Mouse (Mus musculus) frontal cortex, adult (tissue): ENCODE results near the gene Usp36.
"Not testable (repeated sequence)": the region's sequence is repeated elsewhere in the genome, so short reads cannot be mapped to it uniquely, and the experiment has no call there.

Experiments
- ATAC-seq: cut with Nextera tagmentation; 2 replicates; pipeline ENCODE4 v1.9.2; 2017; ENCODE audit warnings: mild to moderate bottlenecking, moderate library complexity, mixed read lengths; ENCODE audit not compliant: low TSS enrichment

The Usp36 gene

DNA sequence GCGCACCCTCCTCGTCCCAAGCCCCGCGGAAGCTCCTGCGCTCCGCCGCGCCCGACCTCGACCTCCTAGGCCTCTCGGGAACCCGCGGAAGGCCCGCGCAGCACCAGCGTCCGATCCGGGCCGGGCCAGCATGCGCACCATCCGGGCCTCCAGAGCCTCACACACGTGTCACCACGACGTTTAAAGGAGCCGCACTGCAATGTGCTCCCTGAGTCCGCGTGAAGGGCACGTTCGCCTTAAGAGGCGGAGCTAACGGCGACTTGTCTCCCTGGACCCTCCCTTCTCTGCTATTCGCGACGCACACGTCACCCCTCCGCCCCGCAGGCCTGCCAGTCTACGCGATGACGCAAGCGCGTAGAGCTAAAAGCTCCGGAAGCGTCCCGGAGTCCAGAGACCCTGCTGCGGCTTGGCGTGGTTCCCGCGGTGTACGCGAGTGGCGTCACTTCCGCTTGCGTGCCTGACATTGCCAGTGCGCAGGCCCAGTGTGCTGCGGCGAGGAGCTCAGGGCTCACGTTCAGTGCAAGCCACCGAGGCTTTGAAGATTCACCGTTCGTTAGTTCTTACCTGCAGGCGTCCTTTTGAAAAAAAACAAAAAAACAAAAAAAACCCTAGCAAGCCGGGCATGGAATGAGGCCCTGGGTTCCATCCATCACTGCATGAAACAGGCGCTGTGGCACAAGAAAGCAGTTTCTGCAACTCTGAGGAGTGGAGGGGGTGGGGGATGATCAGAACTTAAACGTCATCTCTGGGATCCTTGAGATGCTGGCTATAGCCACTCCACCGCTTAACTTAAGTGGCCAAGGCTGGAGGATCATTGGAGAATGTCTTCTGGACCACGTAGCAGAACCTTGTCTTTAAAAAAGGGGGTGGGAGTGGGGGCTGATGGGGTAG lies at the start of gene Usp36:
Usp36 (minus strand) TSS at position 246 of the 891 bp plus-strand sequence.
- peak; percentile 98 for ATAC-seq

DNA sequence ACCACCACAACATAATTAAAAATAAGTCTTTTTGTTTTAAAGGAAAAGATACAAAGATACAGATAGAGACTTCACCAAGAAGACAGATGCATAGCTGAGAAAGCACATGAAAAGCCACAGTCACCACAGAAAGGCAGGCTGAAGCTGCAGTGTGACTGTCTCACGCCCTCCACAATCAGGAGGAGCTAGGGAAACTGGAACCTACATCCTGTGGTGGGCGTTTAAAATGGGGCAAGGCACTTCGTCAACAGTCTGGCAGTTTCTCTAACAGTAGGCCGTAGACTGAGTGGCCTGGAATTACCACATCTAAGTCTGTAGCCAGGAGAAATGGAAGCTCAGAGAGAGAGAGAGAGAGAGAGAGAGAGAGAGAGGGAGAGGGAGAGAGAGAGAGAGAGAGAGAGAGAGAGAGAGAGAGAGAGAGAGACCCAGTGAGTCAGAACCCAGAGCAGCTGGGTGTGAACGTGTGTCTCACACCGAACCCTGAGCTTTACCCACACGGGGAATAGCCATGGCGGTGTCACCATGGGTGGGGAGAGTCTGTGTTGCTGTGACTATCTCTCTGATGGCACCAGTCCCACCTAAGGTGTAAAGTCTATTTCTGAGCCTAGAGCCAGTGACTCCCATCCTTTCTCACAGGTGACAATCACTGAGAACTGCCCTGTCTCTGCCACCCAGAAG lies 47.6 kb upstream of the Usp36 start:
- peak; percentile 96 for ATAC-seq

DNA sequence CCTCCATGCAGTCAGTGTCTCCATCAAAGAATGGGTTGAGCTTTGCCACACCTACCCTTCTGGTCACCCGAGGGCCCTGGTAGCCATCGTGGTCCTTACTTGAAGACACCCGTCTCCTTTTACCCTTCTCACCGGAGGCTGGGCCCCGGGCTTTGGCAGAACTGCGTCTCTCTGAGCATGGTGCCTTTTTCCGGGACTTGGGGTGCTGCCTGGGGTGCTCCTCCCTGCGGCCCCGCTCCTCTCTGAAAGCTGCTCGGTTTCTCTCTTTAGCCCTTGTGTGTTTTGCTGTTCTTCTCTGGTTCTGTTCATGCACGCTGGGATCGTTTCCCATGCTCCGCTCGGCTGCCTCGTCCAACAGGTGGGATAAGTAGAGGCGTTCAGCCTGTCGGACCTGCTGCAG lies 43.4 kb upstream of the Usp36 start:
- ATAC-seq, result no peak

DNA sequence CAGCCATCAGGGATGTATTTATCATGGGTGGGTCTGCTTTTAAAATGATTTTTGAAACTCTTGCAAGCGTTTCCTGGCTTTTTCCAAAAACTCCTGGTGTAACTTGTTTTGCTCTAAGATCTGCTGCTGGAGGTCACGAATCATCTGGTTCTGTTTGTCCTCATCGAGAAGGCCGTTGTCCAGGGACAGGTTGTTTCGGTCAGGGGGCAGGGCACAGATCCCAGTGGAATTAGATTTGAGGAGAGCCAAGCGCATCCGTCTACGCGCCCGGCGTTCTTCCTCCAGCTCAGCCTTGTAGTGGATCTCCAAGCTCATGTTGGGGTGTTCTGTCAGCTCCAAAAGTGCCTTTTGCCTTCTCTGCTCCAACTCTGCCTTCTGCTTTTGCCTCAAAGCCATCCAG lies 42.3 kb upstream of the Usp36 start:
- no peak for ATAC-seq

DNA sequence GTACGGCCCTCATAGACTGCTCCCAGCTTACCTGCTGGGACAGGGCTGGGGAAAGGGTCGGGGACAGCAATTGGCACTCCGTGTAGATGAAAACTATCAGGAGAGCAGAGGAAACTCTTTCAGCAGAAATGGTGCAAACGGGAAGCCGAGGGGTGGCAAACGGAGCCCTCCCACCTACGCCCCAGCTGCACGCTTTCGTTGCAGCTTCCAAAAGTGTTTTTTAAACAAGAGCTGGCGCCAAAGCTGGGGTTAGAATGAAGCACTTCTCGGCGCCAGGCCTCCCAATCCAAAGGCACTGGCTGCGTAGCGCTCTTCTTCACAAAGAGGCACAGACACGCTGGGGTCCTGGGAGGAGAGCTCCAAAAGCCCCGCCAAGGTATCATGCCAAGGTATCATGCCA lies 40.7 kb upstream of the Usp36 start:
- ATAC-seq, result no peak; the same call in 1 of the 2 replicates

DNA sequence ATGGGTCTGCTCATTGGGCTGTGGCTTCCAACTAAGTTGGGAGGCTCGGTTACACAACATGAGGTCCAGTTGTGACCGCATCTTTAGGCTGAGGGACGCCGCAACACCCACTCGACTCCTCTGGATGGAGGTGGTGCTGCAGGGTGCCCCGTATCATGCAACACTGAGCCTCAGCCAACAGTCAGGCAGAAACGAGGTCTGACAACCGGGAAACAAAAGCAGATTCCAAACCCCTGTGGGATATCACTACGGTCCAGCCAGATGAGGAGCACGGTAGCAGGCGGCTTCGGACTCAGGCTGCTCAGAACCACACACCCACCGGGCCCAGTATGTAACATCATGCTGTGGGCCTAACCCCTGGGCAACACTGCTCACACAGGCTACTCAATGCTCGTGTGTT lies 40.3 kb upstream of the Usp36 start:
- ATAC-seq, result peak; percentile 3; the same call in 1 of the 2 replicates

DNA sequence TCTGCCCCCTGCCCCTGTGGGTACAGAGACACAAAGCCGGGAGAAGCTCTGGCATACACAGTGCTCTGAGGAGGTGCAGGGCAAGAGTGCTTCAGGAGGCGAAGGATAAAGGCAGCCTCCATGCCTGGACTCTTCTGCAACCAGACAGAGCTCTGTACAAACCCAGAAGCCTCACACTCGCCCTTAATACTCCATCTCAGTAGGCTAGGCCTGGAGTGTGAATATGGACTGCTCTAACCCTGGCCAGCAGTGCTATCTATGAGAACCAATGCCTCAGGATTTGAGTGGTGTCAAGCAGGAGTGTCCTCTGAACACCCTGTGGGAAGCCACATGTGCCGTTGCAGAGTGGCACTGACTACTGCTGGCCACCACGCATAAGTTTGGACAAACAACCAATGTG lies 38.9 kb upstream of the Usp36 start:
- no peak for ATAC-seq

DNA sequence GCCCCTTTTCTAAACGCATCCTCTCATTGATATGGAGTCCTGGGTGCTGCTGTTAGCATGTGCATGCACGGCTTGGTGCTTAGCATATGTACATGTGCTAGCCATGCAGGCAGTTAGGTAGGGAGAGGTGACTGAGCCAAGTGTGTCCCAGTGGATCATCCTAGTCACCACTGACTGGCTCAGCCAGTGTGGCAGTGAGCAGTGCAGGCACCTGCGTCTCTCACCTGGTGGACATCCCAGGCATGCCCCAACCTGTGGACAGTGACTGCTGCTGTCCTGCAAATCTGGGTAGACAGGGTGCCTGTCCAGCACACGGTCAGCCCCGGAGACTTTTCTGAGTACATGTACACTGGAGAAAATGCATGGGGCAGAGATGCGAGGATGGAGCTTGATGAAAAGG lies 38.5 kb upstream of the Usp36 start:
- ATAC-seq, result no peak

DNA sequence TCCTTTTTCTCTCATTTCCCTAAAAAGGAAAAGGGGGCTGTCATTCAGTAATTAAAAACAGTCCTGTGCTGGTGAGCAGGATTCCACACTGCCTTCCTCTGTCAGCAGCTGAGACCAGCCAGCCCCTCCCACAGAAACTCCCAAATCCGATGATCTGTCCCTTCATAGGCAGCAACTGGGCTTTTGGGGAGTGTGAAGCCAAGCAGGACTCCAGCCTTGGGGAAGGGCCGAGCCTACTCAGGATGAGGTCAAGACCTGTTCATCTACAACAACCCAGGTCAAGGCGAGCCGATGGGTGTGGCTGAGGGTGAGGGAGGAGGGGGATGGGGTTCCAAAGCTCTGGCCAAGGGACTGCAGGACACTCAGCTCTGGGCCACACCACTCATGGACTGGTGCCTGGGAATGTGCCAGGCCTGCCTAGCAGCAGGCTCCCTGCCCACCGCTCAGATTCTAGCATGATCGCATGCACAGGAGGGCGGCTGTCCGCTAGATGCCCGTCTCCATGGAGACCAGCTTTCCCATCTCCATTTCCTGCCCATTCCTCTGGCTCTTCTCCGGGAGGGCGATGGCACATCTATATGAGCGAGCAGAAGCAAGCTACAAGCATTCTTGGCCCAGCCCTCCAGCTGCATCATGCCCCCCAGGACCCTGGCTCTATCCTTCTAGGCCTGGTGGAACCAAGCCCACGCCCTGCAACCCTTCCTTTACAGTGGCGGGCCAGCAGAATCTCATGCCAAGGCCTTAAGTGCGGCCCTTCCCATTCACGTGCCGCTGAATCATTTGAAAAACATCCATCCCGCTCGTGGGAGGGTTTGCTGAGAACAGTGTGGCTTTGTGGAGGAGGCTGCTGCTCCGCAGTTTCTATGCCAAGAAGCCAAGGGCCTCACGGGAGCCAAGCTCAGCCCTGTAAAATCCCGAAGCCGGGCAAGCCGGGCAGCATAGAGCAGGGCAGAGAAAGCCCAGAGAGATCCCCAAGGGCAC lies 37.2 kb upstream of the Usp36 start:
- ATAC-seq, result peak; percentile 79

DNA sequence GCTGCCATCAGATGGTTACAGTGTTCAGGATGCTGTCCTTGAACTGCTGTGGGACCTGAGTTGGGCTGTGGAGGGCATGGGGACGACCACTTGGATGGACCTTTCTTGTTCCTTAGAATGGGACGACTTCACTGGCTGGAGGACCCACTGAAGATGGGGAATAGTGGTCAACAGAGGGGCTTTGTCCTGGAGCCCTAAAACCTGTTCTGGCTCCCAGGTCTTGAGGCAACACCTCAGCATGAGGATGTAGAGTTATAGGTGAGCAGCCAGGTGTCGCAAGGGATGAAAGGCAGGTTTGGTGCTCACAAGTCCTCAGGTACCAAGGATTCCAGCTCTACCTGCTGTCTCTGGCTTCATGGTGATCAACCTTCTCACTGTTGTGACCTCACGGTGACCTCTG lies 36.4 kb upstream of the Usp36 start:
- no peak for ATAC-seq

DNA sequence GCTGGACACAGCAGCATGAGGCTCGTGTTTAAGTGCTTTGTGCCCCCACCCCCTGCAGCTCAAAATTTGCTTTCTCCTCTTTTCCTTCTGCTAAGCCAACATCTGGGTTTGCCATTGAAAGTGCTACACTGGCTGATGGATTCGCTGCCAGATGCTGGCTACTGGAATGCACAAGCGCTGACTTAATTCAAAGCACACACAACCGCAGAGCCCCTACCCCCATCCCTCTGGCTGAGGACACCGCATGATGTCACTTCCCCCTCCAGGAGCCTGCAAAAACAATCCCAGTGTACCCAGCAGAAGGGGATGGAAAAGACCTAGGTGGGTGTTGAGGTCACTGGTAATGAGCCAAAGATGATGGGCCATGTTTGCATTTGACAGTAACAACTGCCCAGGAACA lies 34.5 kb upstream of the Usp36 start:
- no peak for ATAC-seq

DNA sequence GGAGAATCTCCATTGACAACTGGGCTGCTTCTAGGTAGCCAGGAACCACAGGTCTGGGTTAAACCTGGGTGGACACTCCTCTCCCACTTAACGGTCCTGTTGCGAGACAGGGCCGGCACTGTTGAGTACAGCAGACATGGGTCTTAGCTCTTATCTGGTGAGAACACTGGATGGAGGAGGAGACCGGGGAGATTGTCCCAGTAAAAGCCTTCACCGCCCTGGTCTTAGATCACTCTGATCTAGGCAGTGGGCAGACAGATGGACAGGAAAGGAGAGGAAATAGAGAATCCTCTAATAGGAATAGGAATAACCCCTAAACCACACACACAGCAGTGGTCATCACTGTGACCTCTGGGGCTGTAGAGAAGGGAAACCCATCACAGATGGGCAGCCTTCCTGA lies 33.9 kb upstream of the Usp36 start:
- no peak for ATAC-seq

DNA sequence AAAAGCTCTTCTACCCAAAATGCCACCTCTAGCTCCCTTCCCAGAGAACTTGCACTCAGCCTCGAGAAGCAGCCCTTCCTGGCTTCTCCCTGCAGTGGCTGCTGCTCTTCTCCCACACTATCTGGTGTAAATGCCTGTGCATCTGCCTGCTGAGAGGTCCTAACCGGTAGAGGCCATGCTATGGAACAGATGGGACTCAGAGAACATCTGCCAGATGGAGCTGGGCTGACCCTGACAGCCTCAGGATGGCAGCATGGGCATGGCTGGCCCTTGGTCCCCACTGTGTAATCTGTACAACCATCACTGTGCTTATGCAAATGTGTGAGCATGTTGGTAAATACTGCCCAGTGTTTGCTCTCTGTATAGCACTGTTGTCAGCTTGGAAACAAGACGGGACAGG lies 32.6 kb upstream of the Usp36 start:
- no peak for ATAC-seq

DNA sequence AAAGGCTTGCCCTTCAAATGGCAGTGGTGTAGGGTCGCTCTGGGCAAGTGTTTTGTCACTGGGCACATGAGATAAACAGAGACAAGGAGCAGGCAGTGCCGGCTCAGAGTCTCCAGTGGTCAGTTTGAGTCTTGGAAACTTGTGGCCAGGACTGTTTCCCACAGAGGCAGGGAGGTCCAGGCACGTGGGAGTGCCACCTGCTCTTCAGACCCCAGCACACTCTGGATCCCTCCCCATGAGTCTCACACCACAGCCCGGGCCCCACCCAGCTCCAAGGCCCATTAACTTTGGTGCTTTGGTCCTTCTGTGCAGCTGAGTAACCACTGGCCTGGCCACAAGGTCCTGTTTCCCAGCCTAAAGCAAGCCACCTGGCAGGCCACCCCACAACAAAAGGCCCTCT lies 31.9 kb upstream of the Usp36 start:
- no peak for ATAC-seq

DNA sequence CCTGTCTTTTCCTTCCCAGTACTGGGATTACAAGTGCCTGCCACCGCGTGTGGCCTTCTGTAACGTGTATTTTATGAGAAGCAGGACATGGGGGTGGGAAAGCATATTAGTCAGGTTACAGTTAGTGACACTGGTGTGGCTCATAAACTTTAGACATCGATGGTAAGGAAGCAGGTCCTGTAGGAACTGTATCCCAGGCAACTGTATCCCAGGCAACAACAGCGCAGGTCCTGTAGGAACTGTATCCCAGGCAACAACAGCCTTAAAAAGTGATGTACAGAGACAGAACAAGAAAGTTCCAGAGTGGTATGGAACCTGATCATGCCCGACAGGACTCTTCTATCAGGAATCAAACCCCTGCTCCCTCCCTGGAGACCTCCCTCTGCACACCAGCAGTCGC lies 31.5 kb upstream of the Usp36 start:
- no peak for ATAC-seq

DNA sequence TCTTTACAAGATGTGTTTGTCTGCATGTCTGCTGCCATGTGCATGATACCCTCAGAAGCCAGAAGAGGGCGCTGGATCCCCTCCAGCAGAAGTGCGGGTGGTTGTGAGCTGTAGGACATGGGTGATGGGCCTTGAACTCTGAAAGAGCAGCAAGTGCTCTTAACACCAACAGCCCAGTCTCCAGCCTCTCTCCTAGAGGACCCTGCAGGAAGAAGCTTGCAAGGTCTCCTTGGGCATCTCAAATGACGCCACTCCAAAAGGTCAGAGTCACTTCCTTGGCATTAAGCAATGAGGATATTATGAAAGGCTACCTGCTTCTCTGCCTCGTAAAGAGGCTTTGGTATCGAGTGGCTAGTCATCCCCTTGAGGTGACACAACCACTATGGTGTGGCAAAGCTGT lies 28.6 kb upstream of the Usp36 start:
- ATAC-seq, result no peak

DNA sequence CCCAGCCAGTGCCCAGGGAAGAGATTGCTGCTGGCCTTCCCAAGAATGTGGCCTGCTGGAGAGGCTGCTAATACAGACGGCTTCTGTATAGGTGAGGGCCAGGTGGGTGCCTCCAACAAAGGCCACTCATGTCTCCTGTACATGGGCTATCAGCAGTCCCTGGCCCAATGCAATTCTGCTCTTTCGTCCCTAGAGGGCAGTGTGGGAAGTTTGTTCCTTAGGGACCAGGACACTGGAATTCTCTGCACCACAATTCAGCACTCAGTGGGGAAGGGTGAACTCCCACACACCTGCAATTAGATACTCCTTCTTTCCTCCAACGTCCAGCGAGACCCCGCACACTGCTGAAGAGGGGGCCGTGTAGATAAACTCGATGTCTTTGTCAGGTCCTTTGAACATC lies 27.1 kb upstream of the Usp36 start:
- peak; percentile 81; the same call in 1 of the 2 replicates for ATAC-seq

DNA sequence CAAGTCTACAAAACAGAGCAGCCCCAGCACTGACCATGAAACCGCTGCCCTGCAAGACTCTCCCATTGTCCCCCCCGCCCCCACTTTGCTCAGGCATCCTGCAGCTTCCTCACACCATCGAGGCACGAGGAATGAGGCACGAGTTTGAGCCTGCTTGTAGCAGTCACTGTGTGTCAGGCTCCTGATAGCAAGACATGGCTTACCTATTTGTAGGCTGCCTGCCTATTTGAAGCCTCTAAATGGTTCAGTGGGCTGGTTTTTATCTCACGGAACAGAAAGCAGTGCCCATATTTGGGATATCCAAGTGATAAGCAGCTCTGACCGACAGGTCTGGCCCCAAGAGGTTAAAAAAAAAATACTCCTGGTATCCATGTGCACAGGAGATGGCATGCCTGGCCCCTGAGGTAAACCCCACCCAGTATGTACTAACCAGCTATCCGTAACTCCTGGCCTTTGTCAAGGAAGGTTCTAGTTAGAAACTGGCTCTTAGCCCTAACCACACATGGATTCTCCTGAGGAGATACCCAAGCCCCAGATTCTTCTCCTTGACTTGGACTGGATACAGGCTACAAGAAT lies 26.3 kb upstream of the Usp36 start:
- ATAC-seq, result no peak

DNA sequence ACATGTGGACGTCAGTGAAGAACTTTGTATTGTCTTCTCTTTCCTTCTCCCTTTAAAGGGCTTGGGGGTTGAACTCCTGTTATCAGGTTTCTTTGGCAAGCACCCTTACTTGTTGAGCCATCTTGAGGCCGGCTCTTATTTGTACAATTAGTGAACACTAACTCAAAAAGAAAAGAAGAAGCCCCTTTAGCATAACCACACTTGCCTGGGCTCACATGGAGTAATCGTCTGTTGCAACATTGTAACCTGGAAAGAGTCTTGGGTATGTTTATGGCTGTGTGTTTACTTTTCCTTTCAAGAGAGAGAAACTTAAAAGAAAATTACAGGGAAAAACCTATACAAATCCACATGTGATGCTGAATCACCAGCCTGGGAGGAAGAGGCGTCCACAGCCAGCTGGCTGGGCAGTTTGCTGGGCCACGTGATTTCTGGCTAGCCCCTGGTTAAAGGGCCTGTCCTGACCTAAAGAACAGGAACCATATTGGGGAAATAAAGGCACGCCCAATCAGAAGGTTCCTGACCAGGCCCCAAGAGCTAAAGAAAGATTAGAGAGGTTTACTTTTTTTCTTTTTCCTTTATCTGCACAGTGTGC lies 22.2 kb upstream of the Usp36 start:
- ATAC-seq, result no peak

DNA sequence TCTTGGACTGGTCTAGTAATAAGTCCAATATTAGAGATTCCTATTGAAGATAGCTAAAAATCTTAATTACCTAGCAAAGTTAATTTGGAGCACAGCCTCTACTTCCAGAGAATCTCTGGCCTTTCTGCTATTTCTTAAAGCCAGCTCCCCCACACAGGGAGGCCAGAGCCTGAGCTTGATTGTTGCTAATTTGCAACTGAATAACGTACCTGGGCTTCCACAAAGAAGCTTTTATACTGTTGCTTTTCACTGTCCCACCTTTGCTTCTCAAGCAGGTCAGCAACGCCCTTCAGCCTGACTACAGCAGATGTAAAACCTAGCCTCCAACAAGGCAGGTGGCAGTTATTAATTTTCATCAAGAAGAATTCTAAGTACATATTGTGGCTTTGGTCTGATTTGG lies 17.9 kb upstream of the Usp36 start:
- not testable (repeated sequence) for ATAC-seq

DNA sequence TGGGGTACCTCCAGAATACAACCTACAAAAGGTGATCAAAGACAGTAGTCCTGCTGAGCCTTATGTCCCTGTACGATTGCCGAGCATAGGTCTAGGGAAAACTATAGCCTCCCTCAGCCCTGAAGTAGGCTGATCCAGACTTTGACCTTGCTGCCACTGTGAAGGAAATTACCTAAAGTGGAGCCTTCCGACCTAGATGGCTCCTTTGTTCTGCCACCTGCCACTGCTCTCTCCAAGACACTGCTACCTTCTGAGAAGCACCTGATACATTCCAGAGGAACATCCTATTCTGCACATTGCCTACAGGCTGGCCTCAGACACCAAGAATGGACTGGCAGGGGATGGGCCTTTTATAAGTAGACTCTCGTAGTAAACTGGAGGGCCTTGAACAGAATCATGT lies 13.9 kb upstream of the Usp36 start:
- not testable (repeated sequence) for ATAC-seq
